Mouse (Mus musculus) heart, adult 2 months (tissue): ENCODE results near the gene Smurf1. TPM values are rescaled to one million over a fixed set of nuclear protein-coding genes. Genes with fewer than 3 reads are reported as not detected.

Experiments used
- DNase-seq, 2 experiments: peaks; one replicate each; pipeline ENCODE4 v3.0.0; 2021
- H3K27ac ChIP-seq: fragments of 200-600 bp; 2 replicates; pipeline ENCODE4 v1.8.1; 2022
- H3K27me3 ChIP-seq: fragments of 200-500 bp; 2 replicates; pipeline ENCODE4 v1.6.1; 2012; ENCODE audit warnings: mild to moderate bottlenecking, low read length, inconsistent platforms, mixed read lengths; ENCODE audit not compliant: control insufficient read depth, insufficient read depth
- H3K36me3 ChIP-seq: fragments of 200-500 bp; 2 replicates; pipeline ENCODE4 v1.6.1; 2012; ENCODE audit warnings: low read length, inconsistent platforms; ENCODE audit not compliant: control insufficient read depth, insufficient read depth
- H3K4me1 ChIP-seq: fragments of 200-500 bp; 2 replicates; pipeline ENCODE4 v1.6.1; 2011; ENCODE audit warnings: low read length; ENCODE audit not compliant: control insufficient read depth, insufficient read depth
- H3K4me3 ChIP-seq: fragments of 200-600 bp; 2 replicates; pipeline ENCODE4 v1.8.1; 2022
- H3K79me2 ChIP-seq: fragments of 200-500 bp; replicated peaks from 2 replicates; pipeline ENCODE4 v1.6.1; 2012; ENCODE audit warnings: mild to moderate bottlenecking, inconsistent platforms, low read length, moderate library complexity, mixed read lengths; ENCODE audit not compliant: control insufficient read depth, insufficient read depth
- H3K9ac ChIP-seq: fragments of 200-500 bp; 2 replicates; pipeline ENCODE4 v1.6.1; 2012; ENCODE audit warnings: low read depth, mild to moderate bottlenecking, control low read depth, inconsistent platforms, low read length, mixed read lengths
- CTCF ChIP-seq: fragments of 200-600 bp; IDR thresholded peaks from 2 replicates; pipeline ENCODE4 v1.8.1; 2022; ENCODE audit warnings: antibody characterized with exemption, mild to moderate bottlenecking, moderate library complexity
- EP300 ChIP-seq: fragments of 200-500 bp; IDR thresholded peaks from 2 replicates; pipeline ENCODE4 v1.6.1; 2011; ENCODE audit warnings: low read depth, low read length, control low read depth; ENCODE audit not compliant: insufficient read depth
- POLR2A ChIP-seq: fragments of 200-500 bp; IDR thresholded peaks from 2 replicates; pipeline ENCODE4 v1.6.1; 2011; ENCODE audit warnings: mild to moderate bottlenecking, low read depth, low read length, control low read depth; ENCODE audit not compliant: insufficient read depth
- WGBS: fragments of 180-500 bp; shearing (Covaris S2); methylation state at CpG from one replicate; pipeline ENCODE4 v1.1.7; 2018; 5-methylcytosine and 5-hydroxymethylcytosine counted together
- intact Hi-C: fragments of 180-260 bp; cut with DNase I; formaldehyde crosslinking; loops from one replicate; pipeline ENCODE4 v1.15.1; 2025
- polyA plus RNA-seq: library from polyadenylated mRNA; depleted of rRNA; stranded (reverse); fragments of >200 nt; gene quantifications from 2 replicates; pipeline ENCODE4 v1.2.3, GENCODE M21; 2012
- total RNA-seq, 2 experiments: library from RNA; stranded (reverse); gene quantifications; 2 replicates each; pipeline ENCODE4 v1.2.3; 2021

Smurf1 gene
- total and polyA plus RNA-seq, 3 experiments, result 23.1 to 27.0 (median 26.6) TPM

GRCm38 (mm10) chr5:144918204-144918603, 47.4 kb downstream of the Smurf1 start:
- no peak overlapping the region for H3K4me3 ChIP-seq
- peaks cover 5% of the 10 kb centered on the region for H3K79me2 ChIP-seq
- no peak overlapping the region for H3K27ac ChIP-seq
- DNase-seq, result no peak
- H3K4me1 ChIP-seq, result peaks cover 24% of the 10 kb centered on the region
- no peaks in the 10 kb centered on the region for H3K36me3 ChIP-seq
- H3K27me3 ChIP-seq, result no peaks in the 10 kb centered on the region
- intact Hi-C loops, result loop anchor here (5.0 kb wide), 1 partner anchor 49 kb away; the partner anchor contains the start of gene Smurf1
- 65% methylated on average over 8 of the region's 8 CpGs for WGBS
- TF ChIP-seq CTCF (no peak), EP300 (no peak), POLR2A (no peak)
- no peak overlapping the region for H3K9ac ChIP-seq

DNA sequence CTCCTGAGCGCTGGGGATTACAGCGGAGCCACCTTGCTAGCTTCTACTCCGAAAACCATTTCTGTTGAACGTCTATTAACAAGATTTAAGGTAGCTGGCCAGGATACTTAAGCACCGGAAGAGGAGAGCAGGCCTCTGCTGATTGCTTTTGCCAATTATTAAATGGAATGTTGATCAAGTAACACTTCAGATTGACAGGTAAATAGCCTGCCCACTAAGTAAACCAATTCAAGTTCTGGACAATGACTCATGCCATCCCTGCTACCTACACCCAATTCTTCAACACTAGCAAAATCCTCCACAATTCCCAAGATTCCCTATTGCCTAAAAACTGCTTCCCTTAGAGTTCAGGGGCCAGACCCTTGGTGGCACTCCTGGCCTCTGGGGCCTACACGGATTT, 48.5 kb downstream of the Smurf1 start:
- Histone ChIP-seq H3K36me3 (no peaks in the 10 kb centered on the region; the same call in 1 of the 2 replicates), H3K27me3 (no peaks in the 10 kb centered on the region), H3K4me3 (no peak overlapping the region), H3K79me2 (peaks cover 3% of the 10 kb centered on the region), H3K27ac (no peak overlapping the region), H3K4me1 (peaks cover 25% of the 10 kb centered on the region), H3K9ac (no peak overlapping the region)
- WGBS, result 89% methylated on average over 6 of the region's 6 CpGs
- no peak for TF ChIP-seq EP300
- TF ChIP-seq POLR2A, result no peak
- TF ChIP-seq CTCF, result no peak
- DNase-seq, result no peak
- intact Hi-C loops, result loop anchor here (5.0 kb wide), 1 partner anchor 50 kb away; the partner anchor contains the start of gene Smurf1

- Histone ChIP-seq H3K36me3 (no peaks in the 10 kb centered on the region; the same call in 1 of the 2 replicates), H3K27ac (peak overlapping the region; percentile 27), H3K27me3 (no peaks in the 10 kb centered on the region), H3K79me2 (peaks cover 2% of the 10 kb centered on the region; the same call in 1 of the 2 replicates), H3K4me3 (no peak overlapping the region), H3K4me1 (peaks cover 27% of the 10 kb centered on the region), H3K9ac (no peak overlapping the region)
- intact Hi-C loops, result loop anchor here (5.0 kb wide), 1 partner anchor 51 kb away; the partner anchor contains the start of gene Smurf1
- no peak for TF ChIP-seq POLR2A
- no peak for TF ChIP-seq CTCF
- no peak for TF ChIP-seq EP300
- WGBS, result 21% methylated on average over 5 of the region's 5 CpGs
- peak in 1 of 2 experiments; percentile 43 for DNase-seq
Observed at GRCm38 (mm10) chr5:144915828-144916227, 49.8 kb downstream of the Smurf1 start.

GRCm38 (mm10) chr5:144914433-144914906, 51.2 kb downstream of the Smurf1 start:
- TF ChIP-seq CTCF (no peak), POLR2A (no peak), EP300 (no peak)
- intact Hi-C loops, result loop anchor here (1.0 kb wide), 1 partner anchor 14 kb away; no protein-coding TSS in a partner anchor
- peaks cover 3% of the 10 kb centered on the region for H3K79me2 ChIP-seq
- no peak overlapping the region for H3K9ac ChIP-seq
- no peak overlapping the region for H3K4me3 ChIP-seq
- peak overlapping the region; percentile 48 for H3K27ac ChIP-seq
- peaks cover 33% of the 10 kb centered on the region for H3K4me1 ChIP-seq
- no peaks in the 10 kb centered on the region for H3K27me3 ChIP-seq
- WGBS, result 34% methylated on average over 7 of the region's 7 CpGs
- H3K36me3 ChIP-seq, result no peaks in the 10 kb centered on the region; the same call in 1 of the 2 replicates
- no peak for DNase-seq

DNA sequence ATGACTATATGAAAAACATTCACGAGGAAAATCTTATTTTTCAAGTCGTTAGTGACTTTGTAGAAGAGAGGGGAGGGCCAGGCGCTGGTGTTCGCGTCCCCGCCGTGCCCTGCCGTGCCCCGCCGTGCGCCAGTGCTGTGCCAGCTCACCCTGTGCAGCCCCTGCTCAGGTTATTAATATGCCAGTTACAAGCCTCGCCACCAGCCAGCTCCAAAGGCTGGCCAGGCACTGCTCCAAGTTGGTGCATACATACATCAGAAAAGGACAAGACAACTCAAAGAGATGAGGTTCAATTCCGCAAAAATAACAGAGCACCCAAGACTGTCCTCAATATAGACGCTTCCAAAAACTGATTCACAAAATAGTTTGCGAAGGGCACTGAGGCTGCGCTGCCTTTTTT, 51.7 kb downstream of the Smurf1 start:
- Histone ChIP-seq H3K27me3 (no peaks in the 10 kb centered on the region), H3K79me2 (peaks cover 4% of the 10 kb centered on the region), H3K4me3 (no peak overlapping the region), H3K36me3 (no peaks in the 10 kb centered on the region; the same call in 1 of the 2 replicates), H3K9ac (no peak overlapping the region), H3K4me1 (peaks cover 33% of the 10 kb centered on the region), H3K27ac (peak overlapping the region; percentile 48)
- intact Hi-C loops, result loop anchor here (1.0 kb wide), 1 partner anchor 14 kb away; no protein-coding TSS in a partner anchor
- WGBS, result 65% methylated on average over 16 of the region's 16 CpGs
- peak; percentile 53 to 60 for DNase-seq
- TF ChIP-seq EP300, result no peak
- no peak for TF ChIP-seq POLR2A
- TF ChIP-seq CTCF, result no peak

GRCm38 (mm10) chr5:144913361-144913760, 52.3 kb downstream of the Smurf1 start:
- H3K4me3 ChIP-seq, result no peak overlapping the region
- no peaks in the 10 kb centered on the region; the same call in 1 of the 2 replicates for H3K36me3 ChIP-seq
- peaks cover 4% of the 10 kb centered on the region for H3K79me2 ChIP-seq
- intact Hi-C loops, result no loop called here
- H3K9ac ChIP-seq, result no peak overlapping the region
- peak overlapping the region; percentile 48 for H3K27ac ChIP-seq
- no peak for TF ChIP-seq CTCF
- no peak for TF ChIP-seq POLR2A
- TF ChIP-seq EP300, result no peak
- no peaks in the 10 kb centered on the region for H3K27me3 ChIP-seq
- WGBS, result 77% methylated on average over 5 of the region's 5 CpGs
- peaks cover 33% of the 10 kb centered on the region for H3K4me1 ChIP-seq
- no peak for DNase-seq
